11 mouse cellular contexts compared by ENCODE assay signal in genomic region chr11:96203182-96203788, GRCm38 (mm10). TPM values are rescaled to one million over a fixed set of nuclear protein-coding genes. Genes with fewer than 3 reads are reported as not detected.
DNase-seq lines count a peak whose midpoint lies in the region; ATAC-seq and TF ChIP-seq lines count a peak whose summit lies in the region.
"Had no signal": no experiment of that assay in that cellular context is flagged by ENCODE, and none has a peak within 500 bp of the region (broad histone marks: within the 10 kb centered on the region; RNA-seq: fewer than 3 reads in every experiment).

No protein-coding gene starts in this region.

- TF ChIP-seq CTCF in gastrocnemius, adult 2 months (IDR thresholded peaks at IDR 0.05), result no peak
- TF ChIP-seq CTCF in lung, postnatal 0 days (IDR thresholded peaks at IDR 0.05), result no peak

- H3K9ac ChIP-seq in lung, postnatal 0 days (replicated peaks; ENCODE audit: low read depth), result no peak overlapping the region
- H3K9ac ChIP-seq in hindbrain, embryonic 11.5 days (ENCODE audit: low read depth, low read length), result no peak overlapping the region

- H3K27ac ChIP-seq in gastrocnemius, adult 2 months, result no peak overlapping the region
- no peak overlapping the region for H3K27ac ChIP-seq in lung, postnatal 0 days (ENCODE audit: low read length)
- no peak overlapping the region for H3K27ac ChIP-seq in hindbrain, embryonic 11.5 days (ENCODE audit: low read depth, low read length)

- H3K9me3 ChIP-seq in lung, postnatal 0 days (ENCODE audit: low read length), result no peaks in the 10 kb centered on the region
- no peaks in the 10 kb centered on the region for H3K9me3 ChIP-seq in hindbrain, embryonic 11.5 days (ENCODE audit: control insufficient read depth, low read length)

- no peak for TF ChIP-seq EP300 in lung, postnatal 0 days (IDR thresholded peaks at IDR 0.05)

- H3K4me2 ChIP-seq in lung, postnatal 0 days (replicated peaks; ENCODE audit: low read depth, low read length), result no peak overlapping the region
- H3K4me2 ChIP-seq in hindbrain, embryonic 11.5 days (replicated peaks; ENCODE audit: low read depth, low read length), result no peak overlapping the region

- no peak for ATAC-seq in lung, postnatal 0 days
- ATAC-seq in hindbrain, embryonic 11.5 days (ENCODE audit: low FRiP score), result no peak

- H3K4me1 ChIP-seq in lung, postnatal 0 days (ENCODE audit: insufficient read depth, low read depth, low read length), result no peaks in the 10 kb centered on the region
- 0 out of 2 replicates have a peak, but pooled peaks cover 2% of the 10 kb centered on the region for H3K4me1 ChIP-seq in hindbrain, embryonic 11.5 days (replicated peaks; ENCODE audit: control insufficient read depth, insufficient read depth, low read length)

- WGBS in lung, postnatal 0 days, result under 1% methylated on average over 37 of the region's 37 CpGs
- under 1% methylated on average over 37 of the region's 37 CpGs for WGBS in hindbrain, embryonic 11.5 days

- H3K36me3 ChIP-seq in lung, postnatal 0 days (ENCODE audit: insufficient read depth, low read length), result no peaks in the 10 kb centered on the region
- H3K36me3 ChIP-seq in hindbrain, embryonic 11.5 days (ENCODE audit: control insufficient read depth, insufficient read depth, low read length), result no peaks in the 10 kb centered on the region

- peak overlapping the region; percentile 42 for H3K4me3 ChIP-seq in gastrocnemius, adult 2 months
- H3K4me3 ChIP-seq in lung, postnatal 0 days (ENCODE audit: low read depth, low read length), result peak overlapping the region; percentile 8; the same call in 1 of the 2 replicates
- H3K4me3 ChIP-seq in hindbrain, embryonic 11.5 days (ENCODE audit: low read depth, low read length), result no peak overlapping the region

- intact Hi-C loops in gastrocnemius, adult 2 months (cut with DNase I), result no loop called here

- no peak for DNase-seq in gastrocnemius, adult 2 months
- no peak for DNase-seq in gastrocnemius, postnatal 25 days
- DNase-seq in lung, postnatal 0 days (ENCODE audit: low spot score), result no peak
- no peak for DNase-seq in lung, postnatal 4 days
- DNase-seq in MEL-GATA-1-ER (ENCODE audit: extremely low read depth, low read depth), result peak; percentile 36
- peak; percentile 24 for DNase-seq in naive thymus-derived CD4-positive, alpha-beta T cell, adult 2 months (ENCODE audit: low read depth)
- no peak for DNase-seq in cerebellum, adult 9-10 months
- DNase-seq in hindbrain, embryonic 11.5 days (ENCODE audit: low spot score), result no peak
- DNase-seq: thymus, adult 2 months had no signal

- peaks cover 80% of the 10 kb centered on the region for H3K27me3 ChIP-seq in lung, postnatal 0 days (replicated peaks; ENCODE audit: insufficient read depth, low read length)
- H3K27me3 ChIP-seq in hindbrain, embryonic 11.5 days (ENCODE audit: control insufficient read depth, insufficient read depth, low read length), result peaks cover 96% of the 10 kb centered on the region

RNA-seq across cellular contexts. Expression of gene Hoxb13, which starts 9.2 kb away (rescaled TPM):
- total RNA-seq in gastrocnemius, adult 2 months (2021), result not detected
- total RNA-seq in gastrocnemius, postnatal 25 days (2021), result not detected
- polyA plus RNA-seq in lung, postnatal 0 days (2015; fragmentation: Nextera tagmentation; extraction: Ambion mirVana), result not detected in 2 replicates
- polyA plus RNA-seq in hindbrain, embryonic 11.5 days (2014; fragmentation: Nextera tagmentation; extraction: Ambion mirVana), result not detected in 2 replicates
- total RNA-seq: granulocyte monocyte progenitor cell, adult 5-6 weeks; left cerebral cortex, adult 8-10 months had no signal

Comparison
In these comparisons a context has a peak if more than half of its experiments do, and no peak if none do; other contexts are left out.
1. DNase-seq: peak in MEL-GATA-1-ER (single experiment) and naive thymus-derived CD4-positive, alpha-beta T cell, adult 2 months (single experiment); none in gastrocnemius, adult 2 months (single experiment), gastrocnemius, postnatal 25 days (single experiment), lung, postnatal 0 days (single experiment), lung, postnatal 4 days (0 of 2), cerebellum, adult 9-10 months (single experiment) and hindbrain, embryonic 11.5 days (single experiment).